Mouse (Mus musculus): ENCODE data around the gene Qrich1. TPM values are rescaled to one million over a fixed set of nuclear protein-coding genes. Genes with fewer than 3 reads are reported as not detected.

The Qrich1 gene
- 170 and 171 TPM in 2 replicates for polyA plus RNA-seq (2016; fragmentation: Nextera tagmentation; extraction: Ambion mirVana)

DNA sequence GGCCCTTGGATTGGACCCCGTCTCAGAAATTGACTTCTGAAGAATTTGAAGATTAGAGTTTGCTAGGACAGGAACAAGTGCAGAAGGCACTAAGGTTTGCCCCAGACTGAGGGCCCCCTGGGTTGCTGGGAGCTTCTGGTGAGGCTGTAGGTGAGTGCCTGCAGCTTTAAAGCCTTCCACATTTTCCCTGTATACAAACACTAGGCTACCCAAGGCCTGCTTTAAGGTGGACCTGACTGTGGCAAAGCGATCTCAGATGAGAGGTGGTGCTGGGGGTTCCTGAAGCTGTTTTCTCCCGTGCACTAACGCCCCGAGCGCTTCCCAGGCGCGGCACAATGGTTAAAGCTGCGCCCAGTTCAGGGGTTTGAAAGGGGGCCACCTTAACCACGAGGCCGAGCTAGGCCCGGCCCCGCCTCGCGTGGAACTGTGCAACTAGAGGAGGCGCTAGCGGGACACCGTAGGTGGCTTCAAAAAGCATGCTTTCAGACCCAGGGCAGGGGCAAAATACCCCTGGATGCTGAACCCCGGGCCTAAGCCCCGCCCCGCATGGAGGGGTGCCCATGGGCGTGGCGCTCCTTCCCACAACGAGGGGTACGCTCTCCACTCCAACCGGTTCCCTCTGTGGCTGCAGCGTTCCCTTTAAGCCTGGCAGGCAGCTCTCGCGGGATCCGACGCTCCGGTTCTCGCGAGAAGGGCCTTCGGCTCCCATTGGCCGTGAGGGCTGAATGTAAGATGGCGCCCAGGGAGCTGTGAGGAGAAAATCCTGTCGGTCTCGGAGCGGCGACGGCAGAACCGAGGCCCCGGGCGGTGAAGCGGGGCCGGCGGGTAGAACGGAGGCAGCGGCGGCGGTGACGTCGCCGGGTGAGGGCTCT lies at the start of gene Qrich1:
Gene Qrich1, plus strand, starts transcription at position 427 of the 872 bp plus-strand sequence.
- peak within 1 kb of the TSS; percentile 76 for H3K4me2 ChIP-seq
- WGBS = under 1% methylated on average over 55 of the region's 55 CpGs
- H3K9ac ChIP-seq = peak within 1 kb of the TSS; percentile 96
- peak within 1 kb of the TSS; percentile 100 for H3K27ac ChIP-seq
- ATAC-seq (ENCODE audit: low FRiP score) = peak; percentile 96
- peaks cover 29% of the 10 kb centered on the region for H3K4me1 ChIP-seq
- no peaks in the 10 kb centered on the region for H3K27me3 ChIP-seq
- H3K4me3 ChIP-seq (replicated peaks) = peak within 1 kb of the TSS; percentile 81
- peaks cover 47% of the 10 kb centered on the region for H3K36me3 ChIP-seq (replicated peaks)
- H3K9me3 ChIP-seq = no peaks in the 10 kb centered on the region

DNA sequence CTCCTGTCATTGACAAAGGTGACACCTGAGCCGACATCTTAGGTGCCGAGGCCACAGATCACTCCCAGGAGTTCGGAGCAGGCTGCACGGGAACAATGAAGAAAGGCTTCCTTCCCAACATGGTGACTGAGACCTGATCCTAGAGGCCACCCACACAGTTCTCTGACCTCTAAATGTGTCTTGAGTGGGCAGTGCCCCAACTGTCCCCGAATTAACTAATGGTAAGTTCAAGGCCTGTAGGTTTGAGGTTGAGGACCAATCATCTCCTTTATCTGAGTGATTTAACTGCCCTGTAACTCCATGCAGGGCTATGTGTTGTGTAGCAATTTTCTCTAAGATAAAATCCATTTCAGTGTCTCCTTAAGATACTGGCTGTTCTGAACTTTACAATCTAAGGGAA lies 47.2 kb upstream of the Qrich1 start:
- 83% methylated on average over 5 of the region's 5 CpGs for WGBS
- Histone ChIP-seq H3K27ac (no peak overlapping the region), H3K27me3 (no peaks in the 10 kb centered on the region), H3K4me3 (replicated peaks) (no peak overlapping the region), H3K9me3 (no peaks in the 10 kb centered on the region), H3K4me2 (no peak overlapping the region), H3K36me3 (replicated peaks) (peaks cover 24% of the 10 kb centered on the region), H3K9ac (no peak overlapping the region), H3K4me1 (no peaks in the 10 kb centered on the region)
- no peak for ATAC-seq (ENCODE audit: low FRiP score)

DNA sequence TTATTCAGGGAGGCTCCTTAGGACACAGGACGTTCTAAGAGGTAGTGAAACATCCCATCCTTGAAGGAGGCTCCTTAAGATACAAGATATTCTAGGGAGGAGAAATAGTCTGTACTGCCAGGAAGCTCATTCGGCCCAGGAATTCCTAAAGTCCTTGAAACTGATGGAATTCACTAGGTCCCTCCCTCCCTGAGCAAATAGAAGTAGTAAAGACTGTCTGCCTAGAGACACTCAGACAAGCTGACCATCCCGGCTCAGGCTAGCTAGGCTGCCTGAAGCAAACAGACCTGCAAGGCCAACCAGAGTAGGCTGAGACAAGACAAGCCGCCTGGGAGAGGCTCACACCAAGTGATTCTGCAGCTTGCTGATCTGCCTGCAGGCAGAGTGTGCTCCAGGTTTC lies 46.8 kb upstream of the Qrich1 start:
- ATAC-seq (ENCODE audit: low FRiP score) = no peak
- Histone ChIP-seq H3K27me3 (no peaks in the 10 kb centered on the region), H3K36me3 (replicated peaks) (peaks cover 22% of the 10 kb centered on the region), H3K4me1 (no peaks in the 10 kb centered on the region), H3K4me2 (no peak overlapping the region), H3K4me3 (replicated peaks) (no peak overlapping the region), H3K27ac (no peak overlapping the region), H3K9ac (no peak overlapping the region), H3K9me3 (no peaks in the 10 kb centered on the region)
- 83% methylated on average over 4 of the region's 4 CpGs for WGBS

DNA sequence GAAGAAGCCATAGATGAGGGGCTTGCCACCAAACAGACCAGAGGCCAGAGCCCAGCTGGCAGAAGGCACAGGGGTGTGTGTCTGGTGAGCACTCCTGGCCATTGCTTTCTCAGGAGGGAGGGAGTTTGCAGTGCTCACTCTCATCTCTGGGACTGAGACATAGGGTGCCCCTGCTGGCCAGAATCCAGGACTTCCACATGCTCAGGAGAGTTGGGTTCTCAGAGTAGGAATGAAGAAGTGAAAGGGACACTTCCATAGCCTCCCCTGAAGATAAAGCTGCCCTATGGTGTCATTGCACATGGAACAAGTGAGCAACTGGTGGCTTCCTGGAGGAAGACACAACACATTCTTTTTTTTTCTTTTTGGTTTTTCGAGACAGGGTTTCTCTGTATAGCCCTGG lies 42.1 kb upstream of the Qrich1 start:
- H3K36me3 ChIP-seq (replicated peaks) = no peaks in the 10 kb centered on the region
- no peak overlapping the region for H3K4me3 ChIP-seq (replicated peaks)
- WGBS = 53% methylated on average over 1 of the region's 1 CpGs
- H3K27ac ChIP-seq = no peak overlapping the region
- peaks cover 11% of the 10 kb centered on the region for H3K4me1 ChIP-seq
- no peak for ATAC-seq (ENCODE audit: low FRiP score)
- no peak overlapping the region for H3K9ac ChIP-seq
- H3K4me2 ChIP-seq = no peak overlapping the region
- no peaks in the 10 kb centered on the region for H3K9me3 ChIP-seq
- H3K27me3 ChIP-seq = no peaks in the 10 kb centered on the region

DNA sequence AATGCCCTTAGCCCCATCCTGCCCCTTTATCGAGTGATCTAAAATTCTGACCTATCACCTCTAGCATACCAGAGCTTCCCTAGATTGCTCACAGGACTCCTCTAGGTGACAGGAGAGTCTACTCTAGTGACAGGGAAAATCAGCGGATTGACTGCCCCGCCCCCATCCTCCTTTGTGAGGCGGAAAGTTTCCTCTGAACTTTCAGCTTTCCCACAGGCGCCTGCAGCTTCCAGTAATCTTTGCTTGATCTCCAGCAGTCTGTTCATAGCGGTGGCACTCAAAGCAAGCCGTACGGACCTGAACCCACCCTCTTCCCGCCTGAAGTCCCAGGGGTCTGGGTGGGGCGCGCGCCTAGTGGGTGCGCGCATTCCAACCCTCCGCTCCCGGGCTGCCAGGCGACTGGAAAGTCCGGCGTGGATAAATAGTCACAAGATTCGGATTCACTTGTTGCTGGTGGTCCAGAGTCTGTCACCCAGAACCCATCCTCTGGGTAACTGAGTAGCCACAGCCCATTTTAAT lies 37.9 kb upstream of the Qrich1 start:
- Histone ChIP-seq H3K27me3 (no peaks in the 10 kb centered on the region), H3K4me1 (peaks cover 26% of the 10 kb centered on the region), H3K36me3 (replicated peaks) (peaks cover 12% of the 10 kb centered on the region), H3K27ac (peak overlapping the region; percentile 77), H3K4me2 (peak overlapping the region; percentile 68), H3K9me3 (no peaks in the 10 kb centered on the region), H3K9ac (peak overlapping the region; percentile 47), H3K4me3 (replicated peaks) (peak overlapping the region; percentile 46)
- 1% methylated on average over 20 of the region's 20 CpGs for WGBS
- peak; percentile 76 for ATAC-seq (ENCODE audit: low FRiP score)

DNA sequence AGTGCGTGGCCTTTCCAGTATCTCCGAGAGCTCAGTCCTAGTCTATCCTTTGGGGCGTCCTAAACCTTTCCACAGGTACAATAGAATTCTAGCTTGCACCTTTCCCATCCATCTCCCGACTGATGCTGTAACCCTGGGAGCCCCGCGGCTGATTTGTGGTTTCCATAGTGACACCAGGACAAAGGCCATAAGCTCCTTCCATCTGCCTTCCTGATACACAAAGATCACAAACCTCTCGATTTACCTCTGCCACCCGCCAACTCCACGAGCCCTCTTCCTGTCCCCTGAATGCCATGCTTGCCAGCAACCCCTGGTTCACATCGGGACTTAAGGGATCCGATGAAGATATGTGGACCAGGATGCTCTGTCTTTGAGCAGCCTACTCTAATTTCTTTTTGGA lies 37.4 kb upstream of the Qrich1 start:
- Histone ChIP-seq H3K4me1 (peaks cover 26% of the 10 kb centered on the region), H3K9ac (no peak overlapping the region; the same call in 1 of the 2 replicates), H3K27ac (peak overlapping the region; percentile 77), H3K27me3 (no peaks in the 10 kb centered on the region), H3K9me3 (no peaks in the 10 kb centered on the region), H3K4me3 (replicated peaks) (peak overlapping the region; percentile 46), H3K36me3 (replicated peaks) (peaks cover 17% of the 10 kb centered on the region), H3K4me2 (peak overlapping the region; percentile 68)
- WGBS = 30% methylated on average over 11 of the region's 11 CpGs
- no peak; the same call in 1 of the 2 replicates for ATAC-seq (ENCODE audit: low FRiP score)

DNA sequence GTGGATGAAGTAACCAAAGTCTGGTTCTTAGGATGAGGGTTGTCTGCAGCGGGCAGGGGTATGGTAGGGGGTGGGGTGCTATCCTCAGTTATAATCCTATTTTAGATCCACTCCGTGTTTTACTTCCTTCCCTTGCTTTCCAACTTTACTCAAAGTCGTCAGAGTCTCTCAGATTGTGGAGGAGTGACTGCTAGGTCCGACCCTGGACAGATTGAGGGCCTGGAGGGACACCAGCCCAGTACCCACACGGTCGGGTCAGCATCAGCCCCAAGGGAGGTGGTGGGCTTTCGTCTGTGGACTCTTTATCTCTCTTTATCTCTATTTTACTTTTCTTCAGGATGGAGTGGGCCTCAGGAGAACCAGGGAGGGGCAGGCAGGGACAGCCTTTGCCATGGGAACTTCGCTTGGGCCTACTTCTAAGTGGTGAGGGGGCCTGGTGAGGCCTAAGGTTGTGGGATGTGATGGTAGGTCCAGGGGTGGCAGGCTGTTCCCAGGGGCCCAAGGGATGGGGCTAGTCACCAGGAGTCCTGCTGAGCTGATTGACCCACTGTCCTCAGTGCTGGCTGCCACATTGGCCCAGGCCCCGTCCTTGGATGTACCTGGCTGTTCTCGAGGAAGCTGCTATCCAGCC lies 36.8 kb upstream of the Qrich1 start, which contains the start of gene Lamb2:
Gene Lamb2, plus strand, starts transcription at position 16 of the 631 bp plus-strand sequence.
- Histone ChIP-seq H3K4me3 (replicated peaks) (peak within 1 kb of the TSS; percentile 46), H3K4me2 (peak within 1 kb of the TSS; percentile 68), H3K9ac (peak within 1 kb of the TSS; percentile 58), H3K4me1 (peaks cover 26% of the 10 kb centered on the region), H3K27me3 (no peaks in the 10 kb centered on the region), H3K9me3 (no peaks in the 10 kb centered on the region), H3K27ac (peak within 1 kb of the TSS; percentile 77), H3K36me3 (replicated peaks) (peaks cover 19% of the 10 kb centered on the region)
- WGBS = 10% methylated on average over 10 of the region's 10 CpGs
- peak; percentile 47; the same call in 1 of the 2 replicates for ATAC-seq (ENCODE audit: low FRiP score)

DNA sequence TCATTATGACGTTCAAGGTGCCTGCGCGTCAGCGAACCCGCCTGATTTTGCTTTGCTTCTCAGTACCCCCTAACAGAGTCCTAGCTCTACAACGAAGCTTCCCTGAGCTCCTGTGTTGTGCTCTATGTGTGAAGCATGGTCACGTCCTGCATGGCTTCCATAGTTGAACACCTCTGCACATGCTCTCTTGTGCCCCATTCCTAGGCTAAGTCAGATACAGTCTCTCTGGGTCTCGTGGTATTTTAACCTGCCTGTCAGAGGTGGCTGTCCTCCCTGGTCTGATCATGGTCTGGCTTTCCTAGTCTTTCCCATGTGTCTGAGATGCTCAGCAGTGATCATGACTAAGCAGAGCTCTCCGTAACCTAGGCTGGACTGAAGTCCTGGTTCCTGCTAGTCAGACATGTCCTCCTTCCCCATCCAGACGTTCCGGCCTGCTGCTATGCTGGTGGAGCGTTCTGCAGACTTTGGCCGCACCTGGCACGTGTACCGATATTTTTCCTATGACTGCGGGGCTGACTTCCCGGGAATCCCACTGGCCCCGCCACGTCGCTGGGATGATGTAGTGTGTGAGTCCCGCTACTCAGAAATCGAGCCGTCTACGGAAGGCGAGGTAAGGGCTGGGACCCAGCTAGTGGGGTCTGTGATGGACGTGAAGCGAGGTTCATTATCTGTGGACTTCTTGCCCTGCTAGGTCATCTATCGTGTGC lies 35.6 kb upstream of the Qrich1 start:
- WGBS = 93% methylated on average over 28 of the region's 28 CpGs
- ATAC-seq (ENCODE audit: low FRiP score) = no peak
- peaks cover 26% of the 10 kb centered on the region for H3K4me1 ChIP-seq
- H3K4me2 ChIP-seq = 0 out of 2 replicates have a peak overlapping the region, but pooled peaks have one; percentile 68
- no peak overlapping the region for H3K4me3 ChIP-seq (replicated peaks)
- H3K27me3 ChIP-seq = no peaks in the 10 kb centered on the region
- H3K9ac ChIP-seq = peak overlapping the region; percentile 25; the same call in 1 of the 2 replicates
- no peak overlapping the region for H3K27ac ChIP-seq
- H3K9me3 ChIP-seq = no peaks in the 10 kb centered on the region
- H3K36me3 ChIP-seq (replicated peaks) = peaks cover 29% of the 10 kb centered on the region

DNA sequence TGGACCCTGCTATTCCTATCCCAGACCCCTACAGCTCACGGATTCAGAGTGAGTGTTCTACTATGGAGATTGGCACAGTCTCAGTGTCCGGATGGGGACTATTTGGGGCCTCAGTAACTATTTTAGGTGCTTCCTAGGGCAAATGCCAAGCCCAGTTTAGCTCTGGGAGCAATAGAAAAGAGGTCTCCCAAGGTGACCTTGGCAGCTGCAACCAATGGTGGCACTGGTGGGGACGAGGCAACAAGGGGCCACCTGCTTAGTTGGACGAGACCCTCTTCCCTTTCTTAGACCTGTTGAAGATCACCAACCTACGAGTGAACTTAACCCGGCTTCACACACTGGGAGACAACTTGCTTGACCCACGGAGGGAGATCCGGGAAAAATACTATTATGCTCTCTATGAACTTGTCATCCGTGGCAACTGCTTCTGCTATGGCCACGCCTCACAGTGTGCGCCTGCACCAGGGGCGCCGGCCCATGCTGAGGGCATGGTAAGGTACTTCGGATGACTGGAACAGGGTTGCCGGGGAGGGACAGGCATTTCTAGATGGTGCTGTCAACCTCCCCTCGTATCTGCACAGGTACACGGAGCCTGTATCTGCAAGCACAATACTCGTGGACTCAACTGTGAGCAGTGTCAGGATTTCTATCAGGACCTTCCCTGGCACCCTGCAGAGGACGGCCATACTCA lies 34.9 kb upstream of the Qrich1 start:
- Histone ChIP-seq H3K27me3 (no peaks in the 10 kb centered on the region), H3K9me3 (no peaks in the 10 kb centered on the region), H3K4me3 (replicated peaks) (no peak overlapping the region), H3K27ac (no peak overlapping the region), H3K9ac (no peak overlapping the region), H3K4me1 (peaks cover 26% of the 10 kb centered on the region), H3K4me2 (no peak overlapping the region), H3K36me3 (replicated peaks) (peaks cover 36% of the 10 kb centered on the region)
- 93% methylated on average over 19 of the region's 19 CpGs for WGBS
- ATAC-seq (ENCODE audit: low FRiP score) = no peak

DNA sequence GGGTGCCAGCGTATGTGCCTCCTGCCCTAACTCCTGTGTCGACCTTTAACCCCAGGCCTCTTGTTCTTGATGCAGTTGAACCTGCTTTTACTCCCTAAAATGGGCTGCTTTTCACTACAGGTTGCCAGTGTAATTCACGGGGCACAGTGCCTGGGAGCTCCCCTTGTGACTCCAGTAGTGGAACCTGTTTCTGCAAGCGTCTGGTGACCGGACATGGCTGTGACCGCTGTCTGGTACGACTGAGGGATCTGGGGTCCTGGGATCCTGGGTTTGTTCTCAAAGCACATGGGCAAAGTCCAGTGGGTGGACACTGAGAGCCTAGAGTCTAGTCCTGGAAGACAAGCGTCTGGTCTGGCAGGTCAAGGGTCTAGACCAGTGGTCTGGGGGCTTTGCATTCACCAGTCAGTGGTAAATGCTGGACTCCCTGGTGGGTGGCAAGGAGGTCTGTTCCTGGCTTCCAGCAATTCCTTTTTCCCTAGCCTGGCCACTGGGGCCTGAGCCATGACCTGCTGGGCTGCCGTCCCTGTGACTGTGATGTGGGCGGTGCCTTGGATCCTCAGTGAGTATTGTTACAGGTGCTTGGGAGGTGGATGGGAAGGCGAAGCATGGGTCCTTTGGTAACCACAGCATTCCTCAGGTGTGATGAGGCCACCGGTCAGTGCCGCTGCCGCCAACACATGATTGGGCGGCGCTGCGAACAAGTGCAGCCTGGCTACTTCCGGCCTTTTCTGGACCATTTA lies 33.4 kb upstream of the Qrich1 start:
- H3K27me3 ChIP-seq = no peaks in the 10 kb centered on the region
- H3K9ac ChIP-seq = no peak overlapping the region
- peaks cover 26% of the 10 kb centered on the region for H3K4me1 ChIP-seq
- no peak overlapping the region for H3K4me3 ChIP-seq (replicated peaks)
- ATAC-seq (ENCODE audit: low FRiP score) = no peak
- no peak overlapping the region for H3K4me2 ChIP-seq
- H3K27ac ChIP-seq = no peak overlapping the region
- 91% methylated on average over 18 of the region's 18 CpGs for WGBS
- peaks cover 50% of the 10 kb centered on the region for H3K36me3 ChIP-seq (replicated peaks)
- H3K9me3 ChIP-seq = no peaks in the 10 kb centered on the region

DNA sequence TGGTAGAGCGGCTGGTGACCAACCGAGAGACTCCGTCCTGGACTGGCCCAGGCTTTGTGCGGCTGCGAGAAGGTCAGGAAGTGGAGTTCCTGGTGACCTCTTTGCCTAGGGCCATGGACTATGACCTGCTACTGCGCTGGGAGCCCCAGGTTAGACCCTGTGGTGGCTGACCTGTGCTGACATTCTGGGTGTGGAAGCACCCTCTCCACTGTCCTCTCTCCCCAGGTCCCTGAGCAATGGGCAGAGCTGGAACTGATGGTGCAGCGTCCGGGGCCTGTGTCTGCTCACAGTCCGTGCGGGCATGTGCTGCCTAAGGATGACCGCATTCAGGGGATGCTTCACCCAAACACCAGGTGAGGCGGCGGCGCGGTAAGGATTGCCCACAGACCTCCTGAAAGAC lies 32.6 kb upstream of the Qrich1 start:
- H3K4me1 ChIP-seq = peaks cover 20% of the 10 kb centered on the region
- 95% methylated on average over 15 of the region's 15 CpGs for WGBS
- H3K36me3 ChIP-seq (replicated peaks) = peaks cover 58% of the 10 kb centered on the region
- no peaks in the 10 kb centered on the region for H3K9me3 ChIP-seq
- no peak overlapping the region for H3K4me2 ChIP-seq
- no peak overlapping the region for H3K27ac ChIP-seq
- H3K4me3 ChIP-seq (replicated peaks) = no peak overlapping the region
- no peak overlapping the region for H3K9ac ChIP-seq
- no peaks in the 10 kb centered on the region for H3K27me3 ChIP-seq
- no peak for ATAC-seq (ENCODE audit: low FRiP score)
